In the genomic region with DNA sequence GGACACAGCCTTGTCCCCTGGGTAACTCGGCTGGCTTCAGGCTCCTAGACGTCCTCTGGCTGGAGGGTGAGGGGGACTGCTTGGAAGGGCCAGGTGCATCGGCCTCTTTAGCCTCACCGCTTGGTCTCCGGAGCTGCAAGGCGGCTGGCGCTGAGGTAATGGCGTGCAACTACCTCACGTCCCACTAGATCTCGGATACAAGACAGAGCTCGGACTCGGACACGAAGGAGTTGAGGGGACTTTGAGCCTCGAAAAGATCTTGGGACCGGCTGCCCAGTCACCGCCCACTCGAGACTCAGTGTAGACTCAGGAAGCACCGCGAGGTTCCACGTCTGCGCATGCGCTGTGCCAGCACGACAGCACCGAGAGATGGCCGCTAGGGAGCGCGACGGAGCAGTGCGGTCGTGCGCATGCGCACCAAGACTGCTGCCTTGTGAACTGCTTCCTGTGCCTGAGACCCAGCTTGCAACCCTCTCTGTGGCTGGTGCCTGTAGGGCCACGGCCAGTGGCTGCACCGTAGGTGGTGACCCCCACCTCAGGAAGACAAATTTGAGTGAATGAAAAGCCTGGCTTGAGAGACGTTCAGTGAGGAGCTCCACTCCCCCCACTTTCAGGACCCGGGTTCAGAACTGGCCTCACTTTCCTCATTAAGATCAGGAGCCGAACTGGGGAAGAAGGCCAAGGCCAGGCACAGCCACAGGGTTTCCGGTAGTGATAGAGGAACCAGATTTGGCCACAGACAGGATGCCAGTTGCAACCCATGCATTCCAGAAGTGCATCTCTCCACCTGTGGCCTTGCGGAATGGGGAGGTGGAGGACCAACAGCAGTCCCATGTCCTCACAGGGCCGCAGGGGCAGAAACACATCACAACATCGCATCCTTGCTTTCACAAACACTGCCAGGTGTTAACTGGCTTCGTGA, we compare ENCODE assay signal across 8 mouse cellular contexts. TPM values are rescaled to one million over a fixed set of nuclear protein-coding genes. Genes with fewer than 3 reads are reported as not detected.
DNase-seq lines count a peak whose midpoint lies in the region; ATAC-seq and TF ChIP-seq lines count a peak whose summit lies in the region.

No protein-coding gene starts in this region.

- H3K27me3 ChIP-seq in ES-Bruce4 (ENCODE audit: control insufficient read depth, insufficient read depth, low read length, poor library complexity, severe bottlenecking), result no peaks in the 10 kb centered on the region
- no peaks in the 10 kb centered on the region for H3K27me3 ChIP-seq in forebrain, embryonic 14.5 days (replicated peaks; ENCODE audit: control insufficient read depth, insufficient read depth, low read length)
- H3K27me3 ChIP-seq in liver, embryonic 15.5 days, result no peaks in the 10 kb centered on the region
- no peaks in the 10 kb centered on the region for H3K27me3 ChIP-seq in neural tube, embryonic 11.5 days (ENCODE audit: control insufficient read depth, insufficient read depth, low read length)
- no peaks in the 10 kb centered on the region for H3K27me3 ChIP-seq in stomach, embryonic 16.5 days (ENCODE audit: control insufficient read depth, insufficient read depth, low read length)

- DNase-seq in cerebellum, adult 11-12 months, result peak; percentile 93
- DNase-seq in forebrain, embryonic 14.5 days (ENCODE audit: low spot score), result peak; percentile 94
- peak; percentile 98 for DNase-seq in heart, postnatal 10 days
- DNase-seq in kidney, postnatal 4 days, result peak; percentile 97
- DNase-seq in neural tube, embryonic 11.5 days (ENCODE audit: low spot score), result peak; percentile 97

- H3K4me1 ChIP-seq in ES-Bruce4 (ENCODE audit: control insufficient read depth, insufficient read depth, low read length), result no peaks in the 10 kb centered on the region
- H3K4me1 ChIP-seq in forebrain, embryonic 14.5 days (ENCODE audit: control insufficient read depth, insufficient read depth, low read length), result peaks cover 3% of the 10 kb centered on the region; the same call in 1 of the 2 replicates
- peaks cover 19% of the 10 kb centered on the region for H3K4me1 ChIP-seq in liver, embryonic 15.5 days (replicated peaks)
- H3K4me1 ChIP-seq in neural tube, embryonic 11.5 days (ENCODE audit: control insufficient read depth, insufficient read depth, low read length), result no peaks in the 10 kb centered on the region
- H3K4me1 ChIP-seq in stomach, embryonic 16.5 days (ENCODE audit: control insufficient read depth, insufficient read depth, low read length), result peaks cover 9% of the 10 kb centered on the region; the same call in 1 of the 2 replicates

- ATAC-seq in forebrain, embryonic 14.5 days, result peak; percentile 94
- ATAC-seq in liver, embryonic 15.5 days (ENCODE audit: insufficient read depth), result peak; percentile 89
- ATAC-seq in neural tube, embryonic 11.5 days (ENCODE audit: insufficient read depth, low FRiP score, low TSS enrichment), result peak; percentile 92
- peak; percentile 93 for ATAC-seq in stomach, embryonic 16.5 days (ENCODE audit: insufficient read depth, low FRiP score)

- H3K9ac ChIP-seq in ES-Bruce4 (ENCODE audit: low read depth, poor library complexity, severe bottlenecking), result peak overlapping the region; percentile 54
- peak overlapping the region; percentile 78 for H3K9ac ChIP-seq in forebrain, embryonic 14.5 days (ENCODE audit: low read length)
- peak overlapping the region; percentile 58 for H3K9ac ChIP-seq in liver, embryonic 15.5 days
- peak overlapping the region; percentile 50 for H3K9ac ChIP-seq in neural tube, embryonic 11.5 days (ENCODE audit: low read length)
- H3K9ac ChIP-seq in stomach, embryonic 16.5 days (ENCODE audit: low read length), result peak overlapping the region; percentile 86

- H3K27ac ChIP-seq in ES-Bruce4 (ENCODE audit: insufficient read depth, low read length), result no peak overlapping the region
- H3K27ac ChIP-seq in forebrain, embryonic 14.5 days (ENCODE audit: low read depth, low read length), result no peak overlapping the region
- H3K27ac ChIP-seq in liver, embryonic 15.5 days (replicated peaks), result peak overlapping the region; percentile 75
- H3K27ac ChIP-seq in neural tube, embryonic 11.5 days (ENCODE audit: low read depth, low read length), result no peak overlapping the region
- peak overlapping the region; percentile 80 for H3K27ac ChIP-seq in stomach, embryonic 16.5 days (ENCODE audit: low read length)

- peak; percentile 53; the same call in 1 of the 2 replicates for TF ChIP-seq EP300 in ES-Bruce4 (IDR thresholded peaks at IDR 0.05; ENCODE audit: insufficient read depth, low read depth, low read length)

- peak; percentile 99 for TF ChIP-seq CTCF in ES-Bruce4 (IDR thresholded peaks at IDR 0.05; ENCODE audit: low read depth, low read length)

- H3K36me3 ChIP-seq in ES-Bruce4 (ENCODE audit: control insufficient read depth, insufficient read depth, low read length, poor library complexity, severe bottlenecking), result no peaks in the 10 kb centered on the region
- 0 out of 2 replicates have a peak, but pooled peaks cover under 1% of the 10 kb centered on the region for H3K36me3 ChIP-seq in forebrain, embryonic 14.5 days (ENCODE audit: control insufficient read depth, insufficient read depth, low read length)
- H3K36me3 ChIP-seq in liver, embryonic 15.5 days (replicated peaks), result no peaks in the 10 kb centered on the region
- H3K36me3 ChIP-seq in neural tube, embryonic 11.5 days (ENCODE audit: control insufficient read depth, insufficient read depth, low read length), result no peaks in the 10 kb centered on the region
- no peaks in the 10 kb centered on the region for H3K36me3 ChIP-seq in stomach, embryonic 16.5 days (ENCODE audit: control insufficient read depth, insufficient read depth, low read length)

- H3K9me3 ChIP-seq in ES-Bruce4 (replicated peaks; ENCODE audit: control insufficient read depth, insufficient read depth, low read length, poor library complexity, severe bottlenecking), result no peaks in the 10 kb centered on the region
- H3K9me3 ChIP-seq in forebrain, embryonic 14.5 days (replicated peaks; ENCODE audit: control insufficient read depth, low read length), result no peaks in the 10 kb centered on the region
- H3K9me3 ChIP-seq in liver, embryonic 15.5 days (replicated peaks), result no peaks in the 10 kb centered on the region
- no peaks in the 10 kb centered on the region for H3K9me3 ChIP-seq in neural tube, embryonic 11.5 days (ENCODE audit: control insufficient read depth, low read length)
- no peaks in the 10 kb centered on the region for H3K9me3 ChIP-seq in stomach, embryonic 16.5 days (replicated peaks; ENCODE audit: control insufficient read depth, low read length)

- intact Hi-C loops in heart, postnatal 10 days (cut with DNase I), result loop anchor here (2.0 kb wide), 1 partner anchor 160 kb away; no protein-coding TSS in a partner anchor

- TF ChIP-seq POLR2A in ES-Bruce4 (IDR thresholded peaks at IDR 0.05; ENCODE audit: insufficient read depth, low read length), result peak; percentile 91

- WGBS in forebrain, embryonic 14.5 days, result 17% methylated on average over 42 of the region's 42 CpGs
- 10% methylated on average over 42 of the region's 42 CpGs for WGBS in liver, embryonic 15.5 days (ENCODE audit: insufficient replicate concordance)
- 17% methylated on average over 42 of the region's 42 CpGs for WGBS in neural tube, embryonic 11.5 days
- WGBS in stomach, embryonic 16.5 days, result 16% methylated on average over 42 of the region's 42 CpGs

- peak overlapping the region; percentile 81 for H3K4me3 ChIP-seq in ES-Bruce4 (ENCODE audit: low read depth, low read length)
- peak overlapping the region; percentile 50 for H3K4me3 ChIP-seq in forebrain, embryonic 14.5 days (ENCODE audit: low read depth, low read length)
- peak overlapping the region; percentile 64 for H3K4me3 ChIP-seq in liver, embryonic 15.5 days (replicated peaks)
- H3K4me3 ChIP-seq in neural tube, embryonic 11.5 days (ENCODE audit: low read depth, low read length), result peak overlapping the region; percentile 41
- H3K4me3 ChIP-seq in stomach, embryonic 16.5 days (replicated peaks; ENCODE audit: low read length), result peak overlapping the region; percentile 61

- H3K4me2 ChIP-seq in forebrain, embryonic 14.5 days (ENCODE audit: low read length), result peak overlapping the region; percentile 80
- peak overlapping the region; percentile 91 for H3K4me2 ChIP-seq in liver, embryonic 15.5 days
- peak overlapping the region; percentile 55 for H3K4me2 ChIP-seq in neural tube, embryonic 11.5 days (ENCODE audit: low read depth)
- peak overlapping the region; percentile 86 for H3K4me2 ChIP-seq in stomach, embryonic 16.5 days (ENCODE audit: low read depth, low read length)

RNA-seq across cellular contexts. Expression of gene Adcy9, which starts 54.8 kb away (rescaled TPM):
- 1.8 and 1.9 TPM in 2 replicates for polyA plus RNA-seq in ES-Bruce4 (2011; ENCODE audit: insufficient read depth, insufficient read length, low read depth, missing spikeins)
- 1.8 and 2.4 TPM in 2 replicates for polyA plus RNA-seq in forebrain, embryonic 14.5 days (2014; fragmentation: Nextera tagmentation; extraction: Ambion mirVana)
- 10 to 100 TPM; 20.8 to 21.6 TPM for total RNA-seq in heart, postnatal 10 days (2021)
- 0.41 and 0.67 TPM in 2 replicates for polyA plus RNA-seq in liver, embryonic 15.5 days (2015; fragmentation: Nextera tagmentation; extraction: Ambion mirVana)
- 1.8 and 2.5 TPM in 2 replicates for polyA plus RNA-seq in neural tube, embryonic 11.5 days (2014; fragmentation: Nextera tagmentation; extraction: Ambion mirVana)
- polyA plus RNA-seq in stomach, embryonic 16.5 days (2015; fragmentation: Nextera tagmentation; extraction: Ambion mirVana), result 1.3 and 1.5 TPM in 2 replicates

Comparison
In these comparisons a context has a peak if more than half of its experiments do, and no peak if none do; other contexts are left out.
1. H3K27ac ChIP-seq: peak in liver, embryonic 15.5 days (single experiment) and stomach, embryonic 16.5 days (single experiment); none in ES-Bruce4 (single experiment), forebrain, embryonic 14.5 days (single experiment) and neural tube, embryonic 11.5 days (single experiment).
2. Peak in every context shown above with its lines, with median percentiles within 50 percentile points of each other: H3K4me3 ChIP-seq, H3K9ac ChIP-seq, DNase-seq, ATAC-seq and H3K4me2 ChIP-seq.